In the genomic region with DNA sequence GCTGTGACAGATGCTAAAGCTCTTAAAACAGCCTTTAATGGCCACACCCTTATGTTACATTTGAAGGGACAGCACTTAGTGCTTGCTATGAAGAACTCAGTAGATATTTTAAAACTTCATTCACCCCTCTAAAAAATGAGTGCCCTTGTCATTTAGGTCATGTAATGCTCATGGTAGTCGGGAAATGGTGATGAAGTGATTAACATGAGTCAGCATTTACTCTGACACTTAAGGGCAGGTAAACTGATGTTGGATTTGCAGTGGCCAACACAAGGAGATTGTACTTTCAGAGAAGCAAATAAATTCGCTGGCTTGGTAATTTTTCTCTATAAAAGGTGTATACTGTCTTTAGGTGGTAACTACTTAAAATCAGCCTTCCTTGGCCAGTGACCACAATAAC, we compare ENCODE assay signal across 28 mouse cellular contexts.
"Had no signal": no experiment of that assay in that cellular context is flagged by ENCODE, and none has a peak within 500 bp of the region (broad histone marks: within the 10 kb centered on the region; RNA-seq: fewer than 3 reads in every experiment).

No protein-coding gene starts in this region.

- H3K9me3 ChIP-seq: embryonic facial prominence, embryonic 10.5 days; embryonic facial prominence, embryonic 12.5 days; embryonic facial prominence, embryonic 13.5 days; embryonic facial prominence, embryonic 15.5 days; forebrain, embryonic 10.5 days; forebrain, embryonic 13.5 days; forebrain, embryonic 15.5 days; heart, embryonic 10.5 days; heart, embryonic 12.5 days had no signal

- ATAC-seq: forebrain, embryonic 13.5 days; forebrain, embryonic 14.5 days; forebrain, embryonic 15.5 days; forebrain, embryonic 16.5 days; forebrain, postnatal 0 days had no signal

- H3K9ac ChIP-seq: embryonic facial prominence, embryonic 12.5 days; embryonic facial prominence, embryonic 13.5 days; embryonic facial prominence, embryonic 15.5 days; forebrain, embryonic 13.5 days; forebrain, embryonic 15.5 days; forebrain, postnatal 0 days; heart, embryonic 12.5 days had no signal

- H3K4me1 ChIP-seq: embryonic facial prominence, embryonic 10.5 days; embryonic facial prominence, embryonic 12.5 days; embryonic facial prominence, embryonic 13.5 days; embryonic facial prominence, embryonic 15.5 days; forebrain, embryonic 10.5 days; forebrain, embryonic 13.5 days; forebrain, embryonic 15.5 days; heart, embryonic 10.5 days; heart, embryonic 12.5 days had no signal

- H3K36me3 ChIP-seq: forebrain, embryonic 15.5 days had no signal

- H3K4me2 ChIP-seq: embryonic facial prominence, embryonic 12.5 days; embryonic facial prominence, embryonic 13.5 days; embryonic facial prominence, embryonic 15.5 days; forebrain, embryonic 13.5 days; forebrain, embryonic 15.5 days; heart, embryonic 11.5 days; heart, embryonic 12.5 days had no signal

- DNase-seq: cerebellum, adult 9-11 months; cerebellum, postnatal 10 days; cerebellum, postnatal 14 days; cerebellum, postnatal 25 days; cerebellum, postnatal 36 days; embryo, embryonic 11 days; forebrain, postnatal 0 days; gastrocnemius, adult 2 months; gastrocnemius, postnatal 10 days; gastrocnemius, postnatal 14 days; gastrocnemius, postnatal 25 days; gastrocnemius, postnatal 36 days; heart, adult 11 months; heart, adult 18-20 months; heart, adult 2 months had no signal

- H3K4me3 ChIP-seq: embryonic facial prominence, embryonic 10.5 days; embryonic facial prominence, embryonic 12.5 days; embryonic facial prominence, embryonic 13.5 days; embryonic facial prominence, embryonic 15.5 days; erythroblast, embryonic 14.5 days; forebrain, embryonic 10.5 days; forebrain, embryonic 13.5 days; forebrain, embryonic 15.5 days; gastrocnemius, adult 2 months; heart, adult 2 months; heart, embryonic 10.5 days; heart, embryonic 12.5 days had no signal

- H3K27ac ChIP-seq: embryonic facial prominence, embryonic 10.5 days; embryonic facial prominence, embryonic 12.5 days; embryonic facial prominence, embryonic 13.5 days; embryonic facial prominence, embryonic 15.5 days; forebrain, embryonic 10.5 days; forebrain, embryonic 13.5 days; forebrain, embryonic 15.5 days; gastrocnemius, adult 2 months; heart, adult 2 months; heart, embryonic 10.5 days had no signal

- H3K27me3 ChIP-seq: embryonic facial prominence, embryonic 12.5 days; embryonic facial prominence, embryonic 13.5 days; embryonic facial prominence, embryonic 15.5 days; forebrain, embryonic 13.5 days; forebrain, embryonic 15.5 days; heart, embryonic 12.5 days had no signal
